Mouse (Mus musculus) 3134 (cell line): ENCODE measurements around the gene R3hdm1.
"Not testable (repeated sequence)": the region's sequence is repeated elsewhere in the genome, so short reads cannot be mapped to it uniquely, and the experiment has no call there.

Source experiments
- DNase-seq: peaks from one replicate; pipeline ENCODE4 v3.0.0-alpha.2; 2011; ENCODE audit warnings: low spot score; ENCODE audit not compliant: insufficient read length; ENCODE audit errors: extremely low read depth

R3hdm1 gene

GRCm38 (mm10) chr1:128120913-128121627 is 18.0 kb downstream of the R3hdm1 start:
- no peak for DNase-seq

GRCm38 (mm10) chr1:128136222-128136621 is 33.1 kb downstream of the R3hdm1 start:
- DNase-seq = not testable (repeated sequence)

GRCm38 (mm10) chr1:128141039-128141438 is 37.9 kb downstream of the R3hdm1 start:
- DNase-seq = no peak

GRCm38 (mm10) chr1:128141737-128142136 is 38.6 kb downstream of the R3hdm1 start:
- no peak for DNase-seq

GRCm38 (mm10) chr1:128166956-128167355 is 63.9 kb downstream of the R3hdm1 start:
- DNase-seq = no peak

GRCm38 (mm10) chr1:128170104-128170503 is 67.0 kb downstream of the R3hdm1 start:
- DNase-seq = no peak

GRCm38 (mm10) chr1:128191426-128191825 is 88.3 kb downstream of the R3hdm1 start:
- no peak for DNase-seq

- no peak for DNase-seq
Measured at GRCm38 (mm10) chr1:128192369-128192768, 89.3 kb downstream of the R3hdm1 start.

- no peak for DNase-seq
Measured at GRCm38 (mm10) chr1:128194011-128194410, 90.9 kb downstream of the R3hdm1 start.

- no peak for DNase-seq
Measured at GRCm38 (mm10) chr1:128197353-128197752, 94.3 kb downstream of the R3hdm1 start.

- DNase-seq = no peak
Measured at GRCm38 (mm10) chr1:128213261-128213660, 110.2 kb downstream of the R3hdm1 start.

GRCm38 (mm10) chr1:128221886-128222285 is 118.8 kb downstream of the R3hdm1 start:
- DNase-seq = no peak

GRCm38 (mm10) chr1:128223304-128223703 is 120.2 kb downstream of the R3hdm1 start:
- no peak for DNase-seq

GRCm38 (mm10) chr1:128235181-128235580 is 132.1 kb downstream of the R3hdm1 start:
- no peak for DNase-seq

- no peak for DNase-seq
Measured at GRCm38 (mm10) chr1:128243627-128243995, 140.5 kb downstream of the R3hdm1 start, which contains the start of gene Ubxn4. Ubxn4 (plus strand) TSS chr1:128243964.

GRCm38 (mm10) chr1:128243996-128244726 is 141.1 kb downstream of the R3hdm1 start:
- DNase-seq = peak; percentile 96

GRCm38 (mm10) chr1:128244727-128245355 is 141.7 kb downstream of the R3hdm1 start:
- peak; percentile 75 for DNase-seq

- DNase-seq = not testable (repeated sequence)
Measured at GRCm38 (mm10) chr1:128267061-128267460, 164.0 kb downstream of the R3hdm1 start.

GRCm38 (mm10) chr1:128270731-128271130 is 167.6 kb downstream of the R3hdm1 start:
- DNase-seq = no peak

GRCm38 (mm10) chr1:128275908-128276307 is 172.8 kb downstream of the R3hdm1 start:
- no peak for DNase-seq

GRCm38 (mm10) chr1:128278563-128278962 is 175.5 kb downstream of the R3hdm1 start:
- DNase-seq = no peak

- DNase-seq = no peak
Measured at GRCm38 (mm10) chr1:128281753-128282152, 178.7 kb downstream of the R3hdm1 start.
